Mouse (Mus musculus) embryonic stem cell, embryonic (primary cell): ENCODE results near the gene Cntn4.

Source experiments
- CTCF ChIA-PET, 4 experiments: fragments of 300-600 bp in 2 of 4; fragments of 350-600 bp in 2 of 4; sonication (Branson Sonifier 250); formaldehyde crosslinking; loops; one replicate each; lab custom pipeline; 2022; ENCODE audit warnings: inconsistent platforms in 2 of 4; lab: Charles Lee
- POLR2A ChIA-PET, 4 experiments: fragments of 300-600 bp in 2 of 4; fragments of 350-600 bp in 2 of 4; sonication (Branson Sonifier 250); formaldehyde crosslinking; loops; one replicate each; lab custom pipeline; 2022; ENCODE audit warnings: antibody characterized with exemption in 4 of 4, inconsistent platforms in 1 of 4; lab: Charles Lee

The Cntn4 gene

DNA sequence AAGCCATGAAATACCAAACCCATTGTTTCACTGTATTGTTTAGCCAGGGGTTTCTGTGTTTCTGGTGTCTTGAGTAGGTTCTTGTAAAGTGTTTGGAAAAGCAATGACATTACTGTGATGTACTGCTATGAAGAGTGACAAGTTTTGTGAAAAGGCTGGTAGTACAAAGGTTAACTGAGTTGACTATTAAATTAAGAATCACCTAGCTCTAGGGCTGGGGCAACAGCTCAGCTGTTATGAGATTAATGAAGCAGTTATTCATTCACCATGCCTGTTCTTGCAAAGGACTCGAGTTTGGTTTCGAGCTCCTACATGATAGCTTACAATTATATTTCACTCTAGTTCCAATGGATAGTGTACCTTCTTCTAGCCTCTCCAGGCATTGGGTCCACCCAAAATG, 371.4 kb downstream of the Cntn4 start:
- POLR2A ChIA-PET, result no interaction called here
- CTCF ChIA-PET, result no interaction called here

GRCm38 (mm10) chr6:106056123-106056522, 378.7 kb downstream of the Cntn4 start:
- ChIA-PET POLR2A (no interaction called here), CTCF (no interaction called here)

DNA sequence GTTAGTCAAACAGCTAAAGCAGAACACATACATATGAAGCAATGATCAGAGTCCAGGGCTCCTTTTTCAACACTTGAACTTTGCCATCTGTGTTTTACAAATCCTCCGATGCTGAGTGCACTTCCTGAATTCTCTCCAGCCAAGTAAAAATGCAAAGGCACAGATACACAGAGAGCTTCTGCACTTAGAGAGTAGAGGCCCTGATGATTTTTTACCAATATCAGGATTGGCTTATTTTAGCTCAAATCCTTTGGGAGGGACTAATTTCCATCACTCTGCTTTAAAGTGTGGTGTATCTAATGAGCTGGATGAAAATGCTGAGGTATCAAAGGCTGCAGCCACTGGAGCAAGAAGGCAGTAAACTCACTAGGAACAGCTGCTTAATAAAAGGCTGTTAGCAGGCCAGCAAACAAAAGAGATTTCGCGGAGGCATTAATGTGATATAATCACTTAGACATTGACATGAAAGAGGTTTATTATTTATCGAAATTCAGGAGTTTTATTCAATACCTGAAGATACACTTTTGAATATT, 400.7 kb downstream of the Cntn4 start:
- ChIA-PET POLR2A (interaction anchor here in 2 of 4 experiments (0.5 to 0.6 kb wide), 2 partner anchors 34 to 329 kb away, joined by 3 to 6 read pairs; no protein-coding TSS in a partner anchor), CTCF (no interaction called here)

DNA sequence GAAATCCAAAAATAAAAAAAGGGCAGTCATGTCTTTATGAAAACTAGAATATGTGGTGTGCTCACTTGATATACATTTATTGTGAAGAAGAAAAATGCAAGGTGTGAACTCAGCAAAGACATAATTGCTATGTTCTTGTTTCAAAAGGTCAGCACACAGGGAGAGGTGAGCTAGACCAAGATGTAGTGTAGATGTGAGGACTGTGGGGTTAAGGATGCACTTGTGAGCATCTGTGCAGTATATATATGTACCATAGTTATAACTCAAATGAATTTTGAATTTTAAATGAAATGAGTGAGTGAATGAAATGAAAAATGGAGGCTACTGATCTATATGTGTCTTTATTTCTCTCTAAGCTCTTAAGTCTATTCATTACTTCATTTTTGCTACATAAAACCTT, 401.2 kb downstream of the Cntn4 start:
- ChIA-PET POLR2A (interaction anchor here in 2 of 4 experiments (0.5 to 0.6 kb wide), 2 partner anchors 35 to 328 kb away, joined by 3 to 6 read pairs; no protein-coding TSS in a partner anchor), CTCF (no interaction called here)

- CTCF ChIA-PET, result no interaction called here
- POLR2A ChIA-PET, result no interaction called here
These were observed 420.4 kb downstream of the Cntn4 start for GRCm38 (mm10) chr6:106097856-106098255.

DNA sequence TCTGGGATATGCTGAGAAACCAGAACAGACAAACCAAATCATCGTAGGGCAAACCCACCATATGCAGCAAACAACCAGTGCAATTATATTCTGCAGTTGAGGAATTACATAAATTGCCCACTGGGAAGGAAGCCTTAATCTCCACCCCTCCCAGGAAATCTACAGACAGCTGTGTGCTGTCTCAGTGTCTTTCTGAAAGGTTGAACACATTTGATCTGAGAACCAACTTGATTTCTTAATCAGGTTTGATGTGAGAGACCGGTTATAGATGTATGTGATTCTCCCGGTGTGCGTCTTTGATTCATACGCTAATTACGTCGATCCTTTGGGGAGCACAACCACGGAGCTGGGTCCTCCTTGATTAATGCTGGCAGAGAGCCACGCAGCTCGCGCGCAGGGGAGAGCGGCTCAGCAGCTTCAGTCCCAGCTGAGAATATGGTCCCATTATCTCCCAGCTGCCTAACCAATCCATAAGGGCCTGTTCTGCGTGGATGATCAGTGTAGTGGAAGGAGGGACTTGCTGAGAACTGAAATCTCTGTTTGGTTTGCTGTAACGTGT, 441.1 kb downstream of the Cntn4 start:
- ChIA-PET CTCF (no interaction called here), POLR2A (no interaction called here)

DNA sequence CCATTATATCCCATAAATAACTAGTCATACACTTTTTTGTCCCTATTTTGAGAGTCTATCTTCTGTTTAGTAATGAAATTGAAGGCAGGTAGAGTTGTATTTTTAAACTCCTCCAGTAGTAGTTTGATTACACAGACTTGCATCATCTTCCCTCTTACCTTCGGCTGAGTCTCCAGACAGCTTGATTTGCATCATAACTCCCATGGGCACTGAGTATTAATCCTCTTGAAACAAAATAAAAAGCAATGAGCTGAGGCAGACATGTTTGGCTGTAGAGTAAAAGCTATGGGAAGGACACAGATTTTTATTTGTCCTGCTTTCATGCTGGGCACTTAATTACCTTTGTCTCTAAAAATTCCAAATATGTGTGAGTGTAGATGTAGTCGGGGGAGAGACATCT, 476.1 kb downstream of the Cntn4 start:
- CTCF ChIA-PET, result no interaction called here
- POLR2A ChIA-PET, result no interaction called here

DNA sequence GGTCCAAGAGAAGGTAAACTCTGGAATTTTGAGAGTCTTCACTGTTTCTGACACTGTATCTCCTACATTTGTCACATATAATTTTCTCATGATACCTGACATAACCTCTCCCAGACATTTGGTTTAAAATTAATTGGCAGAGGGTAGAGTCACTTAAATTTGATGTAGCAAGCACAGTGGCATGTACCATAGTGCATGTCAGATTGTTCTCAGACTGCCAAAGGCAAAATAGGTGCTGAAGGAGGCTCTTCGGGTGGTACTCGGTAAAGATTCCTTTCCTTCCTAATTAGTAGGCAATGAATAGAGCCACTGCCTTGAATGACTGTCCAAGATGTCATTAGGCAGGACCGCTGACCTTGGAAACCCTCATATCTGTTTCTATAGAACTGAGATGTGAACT, 477.9 kb downstream of the Cntn4 start:
- ChIA-PET CTCF (no interaction called here), POLR2A (no interaction called here)

DNA sequence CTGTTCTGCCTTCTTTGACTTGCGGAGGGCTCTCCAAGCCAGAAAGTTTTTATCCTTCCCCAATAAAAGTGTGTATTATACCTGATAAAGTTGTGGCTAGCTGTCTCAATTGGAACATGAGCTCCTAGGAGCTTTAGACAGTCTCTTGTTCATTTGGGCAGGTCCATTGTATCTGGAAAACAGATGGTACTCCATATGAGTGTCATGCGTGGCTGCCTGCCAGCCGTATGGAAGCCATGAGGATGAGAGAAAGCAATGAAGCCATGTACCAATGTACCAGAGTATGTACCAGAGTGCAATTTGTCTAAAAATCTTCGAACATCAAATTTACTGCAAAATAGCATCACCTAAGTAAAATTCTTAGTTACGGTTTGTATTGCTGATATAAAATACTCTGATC, 500.1 kb downstream of the Cntn4 start:
- ChIA-PET POLR2A (no interaction called here), CTCF (no interaction called here)

- ChIA-PET CTCF (no interaction called here), POLR2A (no interaction called here)
These were observed 504.1 kb downstream of the Cntn4 start for GRCm38 (mm10) chr6:106181596-106181995.

DNA sequence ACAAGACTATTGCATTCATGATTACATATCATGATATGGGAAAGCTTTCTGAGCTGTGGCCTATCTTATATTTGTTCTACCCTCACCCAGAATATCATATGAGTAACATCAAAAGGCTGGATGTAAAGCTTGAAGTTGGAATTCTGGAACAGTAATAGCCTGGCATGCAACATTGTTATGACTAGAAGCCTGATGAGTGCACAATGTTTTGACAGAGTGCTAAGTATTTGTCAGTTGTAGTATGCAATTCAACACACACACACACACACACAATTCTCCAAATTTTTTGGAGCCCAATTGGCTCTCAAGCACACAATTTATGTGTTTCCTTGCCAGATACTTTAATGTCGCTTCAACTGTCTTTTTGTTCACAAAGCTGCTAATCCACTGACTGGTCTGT, 523.5 kb downstream of the Cntn4 start:
- ChIA-PET CTCF (no interaction called here), POLR2A (no interaction called here)

DNA sequence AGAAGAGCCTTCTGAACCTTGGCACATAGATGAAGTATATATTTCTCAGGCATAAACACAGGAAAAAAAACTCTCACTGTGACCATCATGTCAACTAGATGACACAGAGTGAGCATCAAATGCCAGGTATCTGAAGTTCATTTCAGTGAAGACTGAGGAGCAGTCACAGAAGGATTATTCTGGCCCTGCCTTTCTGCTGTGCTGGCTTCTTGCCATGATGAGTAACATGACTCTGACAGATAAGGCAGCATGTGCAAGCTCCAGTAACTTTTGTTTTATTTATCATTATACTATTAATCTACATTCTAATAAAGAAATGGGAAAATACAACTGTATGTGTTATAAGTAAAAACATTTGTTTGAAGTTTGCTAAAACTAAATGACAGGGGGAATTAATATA, 529.9 kb downstream of the Cntn4 start:
- CTCF ChIA-PET, result no interaction called here

GRCm38 (mm10) chr6:106213071-106213470, 535.6 kb downstream of the Cntn4 start:
- ChIA-PET POLR2A (no interaction called here), CTCF (no interaction called here)

More for the DNA sequence above, 529.9 kb downstream of the Cntn4 start:
- POLR2A ChIA-PET, result no interaction called here

- ChIA-PET CTCF (interaction anchor here in 1 of 4 experiments (0.5 kb wide), 1 partner anchor 17 kb away, joined by 3 read pairs; no protein-coding TSS in a partner anchor), POLR2A (no interaction called here)
These were observed 559.8 kb downstream of the Cntn4 start for GRCm38 (mm10) chr6:106237046-106237948.

GRCm38 (mm10) chr6:106241553-106241952, 564.1 kb downstream of the Cntn4 start:
- ChIA-PET POLR2A (no interaction called here), CTCF (no interaction called here)

DNA sequence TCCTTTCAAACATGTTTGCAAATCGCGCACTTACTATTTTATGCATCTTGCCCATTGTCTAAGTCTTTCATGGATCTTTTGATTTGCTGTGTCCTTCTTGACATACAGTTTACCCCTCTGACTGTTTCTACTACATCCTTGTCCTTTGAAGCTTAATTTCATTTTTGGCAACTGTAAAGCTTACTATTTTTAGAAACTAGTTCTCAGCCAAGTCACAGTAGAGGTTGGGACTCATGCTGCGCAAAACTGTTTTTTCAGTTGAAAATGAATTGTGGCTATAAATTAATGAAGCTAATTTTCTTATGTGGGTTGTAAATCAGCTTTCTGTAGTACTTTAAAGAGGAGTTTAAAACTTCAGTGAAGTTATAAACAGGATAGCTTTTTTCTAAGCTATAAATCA, 585.9 kb downstream of the Cntn4 start:
- CTCF ChIA-PET, result no interaction called here
- POLR2A ChIA-PET, result no interaction called here

- CTCF ChIA-PET, result no interaction called here
- POLR2A ChIA-PET, result interaction anchor here in 1 of 4 experiments (0.6 kb wide), 1 partner anchor 815 kb away, joined by 5 read pairs; no protein-coding TSS in a partner anchor
These were observed 588.0 kb downstream of the Cntn4 start for GRCm38 (mm10) chr6:106265487-106265886.

DNA sequence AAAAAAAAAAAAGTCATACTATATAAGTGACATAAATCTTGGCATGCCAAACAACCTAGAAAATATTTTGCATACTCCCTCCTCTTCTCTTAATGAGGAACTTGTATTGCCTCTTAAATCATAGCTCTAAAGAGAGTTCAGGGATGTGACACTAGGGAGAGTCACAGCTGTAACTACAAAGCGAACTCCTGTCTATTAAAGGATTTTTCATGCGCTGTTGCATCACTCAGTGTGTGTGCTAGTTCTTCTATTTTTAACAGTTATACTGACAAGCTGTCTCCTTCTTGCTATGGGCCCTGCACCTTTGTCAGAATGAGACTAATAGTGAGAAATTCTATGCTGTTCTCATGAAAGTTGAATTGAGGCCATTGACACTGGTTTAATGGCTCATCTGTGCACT, 588.8 kb downstream of the Cntn4 start:
- ChIA-PET POLR2A (no interaction called here), CTCF (no interaction called here)

- ChIA-PET POLR2A (no interaction called here), CTCF (no interaction called here)
These were observed 591.3 kb downstream of the Cntn4 start for GRCm38 (mm10) chr6:106268723-106269122.

DNA sequence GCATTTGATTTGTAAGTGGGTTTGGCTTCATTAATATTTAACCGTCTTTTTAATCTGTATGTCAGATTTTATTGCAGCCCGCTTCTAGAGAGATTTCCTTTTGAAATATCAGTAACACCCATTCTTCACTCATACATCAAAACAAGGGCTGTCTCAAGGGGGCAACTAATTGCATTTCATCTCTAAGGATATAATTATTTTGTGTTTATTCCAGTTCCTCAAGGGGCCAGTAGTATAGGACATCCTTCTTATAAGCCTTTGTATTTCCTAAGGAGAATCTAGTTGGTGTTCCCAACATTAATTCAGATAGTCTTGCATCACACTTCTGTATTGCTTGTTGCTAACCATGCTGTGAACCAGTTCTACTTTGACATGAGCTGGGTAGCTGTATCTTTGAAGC, 599.7 kb downstream of the Cntn4 start:
- ChIA-PET POLR2A (no interaction called here), CTCF (no interaction called here)
